Mouse (Mus musculus) kidney, postnatal 14 days (tissue): Measurements from ENCODE around the gene Pif1.

Experiments used
- DNase-seq: peaks from one replicate; pipeline ENCODE4 v3.0.0; 2022; ENCODE audit warnings: mixed read lengths

Pif1 gene

DNA sequence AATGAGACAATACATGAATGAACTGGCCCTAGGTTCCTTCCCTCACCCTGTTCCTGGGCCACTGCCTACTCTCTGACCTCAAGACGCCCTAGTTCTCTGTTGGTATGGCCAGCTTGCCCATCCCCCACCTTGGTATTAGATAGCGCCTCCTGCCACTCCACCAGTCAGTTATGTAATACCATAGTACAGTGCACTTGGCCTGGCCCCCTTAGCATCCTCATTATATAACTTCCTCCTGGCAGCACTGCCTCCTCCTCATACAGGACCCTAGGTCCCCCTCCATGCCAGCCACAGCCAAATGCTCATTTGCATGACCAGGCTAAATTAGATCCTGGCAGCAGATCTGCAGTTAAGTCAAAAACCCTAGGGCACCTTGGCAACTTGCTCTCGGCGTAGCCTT is 25.9 kb upstream of the Pif1 start:
- no peak for DNase-seq

DNA sequence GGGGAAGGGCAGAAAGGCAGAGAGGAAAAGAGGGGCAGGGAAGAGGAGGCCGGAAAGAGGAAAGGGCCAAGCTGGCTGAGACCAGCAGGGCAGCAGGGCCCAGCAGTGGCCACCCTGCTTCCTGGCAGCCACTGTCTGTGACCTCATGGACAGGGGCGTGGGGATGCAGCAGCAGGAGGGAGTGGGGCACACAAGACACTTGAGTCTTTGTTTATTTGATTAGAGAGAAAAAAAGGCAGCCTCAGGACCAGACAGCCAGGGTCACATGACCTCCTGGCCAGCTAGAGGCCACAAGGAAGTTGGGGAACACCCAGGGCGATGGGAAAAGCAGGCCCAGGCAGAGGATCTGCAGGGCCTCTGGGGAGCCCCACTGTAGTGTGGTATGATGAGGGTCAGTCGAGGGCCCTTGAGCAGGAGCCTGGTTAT is 24.9 kb upstream of the Pif1 start:
- DNase-seq: peak; percentile 60

GRCm38 (mm10) chr9:65563073-65563472 is 23.9 kb upstream of the Pif1 start:
- no peak for DNase-seq

- no peak for DNase-seq
These were observed 22.3 kb upstream of the Pif1 start for GRCm38 (mm10) chr9:65564698-65565097.

DNA sequence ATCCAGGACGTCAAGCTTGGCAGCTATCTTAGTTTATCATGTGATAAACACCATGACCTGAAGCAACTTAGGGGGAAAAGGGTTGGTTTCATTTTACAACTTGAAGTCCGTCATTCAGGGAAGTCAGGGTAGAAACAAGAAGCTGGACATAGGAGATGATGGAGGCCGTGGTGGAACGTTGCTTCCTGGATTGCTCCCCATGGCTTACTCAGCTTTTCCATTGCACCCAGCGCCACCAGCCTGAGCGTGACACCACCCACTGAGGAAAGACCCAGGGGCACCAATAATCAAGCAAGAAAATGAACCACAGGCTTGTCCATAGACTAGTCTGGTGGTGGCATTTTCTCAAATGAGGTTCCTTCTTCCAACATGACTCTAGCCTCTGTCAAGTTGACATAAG is 18.2 kb upstream of the Pif1 start:
- DNase-seq: no peak

DNA sequence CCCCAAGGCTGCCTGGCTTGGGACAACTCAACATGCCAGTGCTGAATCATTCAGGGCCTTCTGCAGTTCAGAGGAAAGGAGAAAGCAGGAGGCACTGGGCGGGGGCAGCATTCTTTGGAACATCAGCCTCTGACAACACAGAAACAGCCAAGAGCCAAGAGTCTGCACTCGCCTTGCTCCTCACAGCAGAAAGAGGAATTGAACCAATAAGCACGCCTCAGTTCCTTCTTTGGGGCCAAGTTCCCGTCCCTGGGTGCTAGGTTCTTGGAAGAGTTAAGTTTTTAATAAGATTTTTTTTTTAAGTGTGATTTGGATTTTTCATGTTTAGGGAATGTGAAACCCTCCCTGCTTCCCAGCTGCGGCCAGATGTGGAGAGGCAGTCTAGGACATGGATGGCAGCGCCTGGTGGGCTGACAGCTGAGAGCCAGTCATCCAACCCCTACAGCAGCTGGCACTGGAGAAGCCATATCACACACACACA is 17.4 kb upstream of the Pif1 start:
- DNase-seq: no peak

DNA sequence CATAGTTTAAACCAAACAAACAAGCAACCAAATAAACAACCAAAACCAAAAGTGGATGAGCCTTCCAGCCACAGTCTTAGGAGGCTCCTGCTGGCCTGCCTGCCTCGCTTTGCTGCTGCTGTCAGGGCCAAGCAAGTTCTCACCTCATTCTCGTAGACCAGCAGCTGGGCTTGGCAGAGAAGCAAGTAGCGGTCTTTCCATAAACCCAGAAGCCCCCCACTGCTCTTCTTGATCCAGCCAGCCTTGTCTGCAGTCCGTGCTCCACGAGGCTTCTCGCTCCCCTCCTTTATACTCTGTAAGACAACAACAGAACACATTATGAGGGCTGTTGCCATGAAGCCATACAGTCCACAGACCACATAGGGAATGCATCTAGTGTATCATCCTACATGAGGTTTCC is 14.1 kb upstream of the Pif1 start:
- DNase-seq: no peak

GRCm38 (mm10) chr9:65574513-65575392 is 12.2 kb upstream of the Pif1 start:
- no peak for DNase-seq

- DNase-seq: peak; percentile 48
These were observed 11.4 kb upstream of the Pif1 start for GRCm38 (mm10) chr9:65575393-65576196.

- DNase-seq: no peak
These were observed 10.0 kb upstream of the Pif1 start for GRCm38 (mm10) chr9:65576861-65577510.

DNA sequence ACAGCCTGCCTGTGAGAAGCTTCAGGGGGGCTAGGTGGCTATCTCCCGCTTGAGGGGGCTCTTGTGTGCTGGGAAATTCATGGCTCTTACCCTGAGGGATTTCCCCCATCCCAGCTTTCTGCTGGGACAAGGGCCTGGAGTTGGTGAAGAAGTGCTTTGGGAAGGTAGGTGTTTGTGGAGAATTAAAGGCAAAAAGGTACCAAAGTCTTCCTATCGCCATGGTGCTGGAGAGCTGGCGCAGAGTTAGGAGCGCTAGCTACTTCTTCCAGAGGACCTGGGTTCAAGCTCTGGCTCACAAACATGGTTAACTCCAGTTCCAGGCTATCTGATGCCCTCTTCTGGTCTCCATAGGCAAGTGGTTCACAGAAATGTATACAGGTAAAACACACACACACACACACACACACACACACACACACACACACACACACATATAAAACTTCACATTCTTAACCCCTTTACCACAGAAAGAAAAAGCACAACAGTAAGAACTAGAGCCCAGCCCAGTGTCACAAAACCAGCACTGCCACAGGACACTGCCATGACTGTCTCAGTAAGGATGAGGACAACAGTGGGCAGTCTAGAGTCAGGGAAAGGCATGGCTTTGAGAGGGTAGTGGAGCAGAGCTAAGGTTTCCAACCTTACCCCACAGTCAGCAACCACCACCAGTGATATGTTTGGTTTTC is 9.3 kb upstream of the Pif1 start:
- DNase-seq: no peak

DNA sequence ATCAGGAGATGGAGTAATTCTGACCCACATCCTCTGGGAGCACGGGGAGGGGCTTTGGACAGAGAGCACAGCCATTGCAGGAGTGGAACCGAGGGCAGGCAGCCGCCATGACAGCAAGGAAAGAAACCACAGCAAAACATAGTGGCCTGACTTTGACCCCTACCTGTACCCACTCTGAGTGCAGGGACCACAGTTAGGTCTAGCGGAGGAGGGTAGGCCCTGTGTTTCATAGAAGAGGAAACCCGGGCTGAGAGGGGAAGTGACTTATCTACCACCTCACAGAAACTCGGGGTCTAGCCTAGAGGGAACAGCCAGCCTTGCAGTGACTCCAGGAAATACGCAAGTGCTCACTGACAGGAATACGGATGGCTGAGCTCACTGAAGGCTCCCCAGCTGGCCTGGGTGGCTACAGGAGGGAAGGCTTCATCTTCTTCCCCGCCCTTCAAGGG is 8.1 kb upstream of the Pif1 start:
- peak; percentile 67 for DNase-seq

GRCm38 (mm10) chr9:65579781-65580371 is 7.1 kb upstream of the Pif1 start, which contains the start of gene Plekho2:
TSS of gene Plekho2 (minus strand) at chr9:65580040.
- DNase-seq: peak; percentile 97

DNA sequence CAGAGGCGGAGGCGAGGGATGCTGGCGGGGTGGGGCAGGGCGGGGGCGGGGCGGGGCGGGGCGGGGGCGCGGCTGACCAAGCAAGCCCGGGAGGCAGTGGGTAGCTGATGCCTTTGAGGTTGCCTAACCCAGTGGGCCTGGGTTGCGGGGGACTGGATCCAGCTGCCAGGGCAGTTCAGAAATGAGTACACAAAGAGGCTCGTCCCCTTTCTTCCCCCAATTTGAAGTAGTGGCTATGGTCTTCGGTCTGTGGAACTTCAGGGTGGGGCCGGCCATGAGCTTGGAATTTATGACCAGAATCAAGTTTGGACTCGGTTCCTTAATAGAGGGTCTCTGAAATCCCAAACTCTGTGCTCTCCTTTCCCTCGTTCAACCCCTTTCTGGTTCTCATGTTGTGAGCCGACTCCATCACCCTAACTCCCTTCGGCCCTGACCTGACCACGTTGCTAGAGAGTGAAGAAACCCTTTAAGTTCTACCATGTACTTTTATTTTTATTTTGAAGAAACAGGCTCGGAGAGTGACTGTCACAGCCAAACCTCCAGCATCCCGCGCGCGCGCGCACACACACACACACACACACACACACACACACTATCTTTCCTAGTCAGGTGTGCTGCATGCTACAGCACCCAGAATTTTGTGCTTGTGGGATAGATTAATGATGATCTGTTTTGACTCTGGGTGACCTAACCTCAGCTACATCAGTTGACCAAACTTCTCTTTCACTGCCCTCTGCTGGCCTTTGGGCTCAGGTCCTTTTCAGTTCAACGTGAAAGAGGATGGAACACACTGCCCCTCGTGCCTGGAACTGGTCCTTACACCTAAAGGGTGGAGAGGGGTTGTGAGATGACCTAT is 6.3 kb upstream of the Pif1 start:
- peak; percentile 89 for DNase-seq

- peak; percentile 73 for DNase-seq
These were observed 3.9 kb upstream of the Pif1 start for GRCm38 (mm10) chr9:65583045-65583444.

GRCm38 (mm10) chr9:65587270-65587572 is 261 bp downstream of the Pif1 start:
- DNase-seq: no peak

DNA sequence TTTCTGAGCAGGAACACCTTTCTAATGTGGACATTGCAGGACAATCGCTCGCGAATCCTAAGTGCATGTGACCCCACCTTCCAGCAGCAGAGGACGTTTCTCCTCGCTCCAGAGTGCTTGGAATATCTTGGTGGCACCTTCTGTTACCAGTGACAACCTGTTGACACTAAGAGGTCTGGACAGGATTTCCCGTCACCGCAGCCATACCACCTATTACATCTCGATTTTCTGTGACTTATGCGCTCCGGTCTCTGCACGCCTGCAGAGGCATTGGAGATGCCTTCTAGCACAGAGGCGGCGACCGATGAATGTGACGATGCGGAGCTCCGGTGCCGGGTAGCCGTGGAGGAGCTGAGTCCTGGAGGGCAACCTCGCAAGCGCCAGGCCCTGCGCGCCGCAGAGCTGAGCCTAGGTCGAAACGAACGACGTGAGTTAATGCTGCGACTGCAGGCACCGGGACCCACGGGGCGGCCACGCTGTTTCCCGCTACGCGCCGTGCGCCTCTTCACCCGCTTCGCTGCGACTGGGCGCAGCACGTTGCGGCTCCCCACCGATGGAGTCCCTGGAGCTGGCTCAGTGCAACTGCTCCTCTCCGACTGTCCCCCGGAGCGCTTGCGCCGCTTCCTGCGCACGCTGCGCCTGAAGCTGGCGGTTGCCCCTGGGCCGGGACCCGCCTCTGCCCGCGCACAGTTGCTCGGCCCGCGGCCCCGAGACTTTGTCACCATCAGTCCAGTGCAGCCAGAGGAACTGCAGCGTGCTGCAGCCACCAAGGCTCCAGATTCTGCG is 806 bp downstream of the Pif1 start:
- DNase-seq: peak; percentile 38

GRCm38 (mm10) chr9:65589091-65589490 is 2.1 kb downstream of the Pif1 start:
- no peak for DNase-seq

DNA sequence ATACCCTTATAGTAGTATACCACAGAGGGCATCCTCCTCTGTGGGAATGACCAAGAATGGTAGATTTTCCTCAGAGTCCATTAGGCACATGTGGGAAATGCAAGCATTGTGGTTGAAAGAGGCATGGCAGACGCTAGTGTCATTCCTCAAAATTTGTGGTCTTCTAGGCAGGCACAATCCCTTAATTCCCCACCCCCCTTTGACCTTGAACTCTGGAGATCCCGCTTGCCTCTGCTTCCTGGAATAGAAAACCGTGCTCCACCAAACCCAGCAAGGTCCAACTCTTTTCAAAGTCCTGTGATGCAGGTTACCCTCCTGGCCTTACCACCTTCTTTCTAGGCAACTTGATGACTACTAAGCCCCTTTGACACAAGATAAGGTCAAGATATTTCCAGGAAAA is 5.8 kb downstream of the Pif1 start:
- DNase-seq: no peak

DNA sequence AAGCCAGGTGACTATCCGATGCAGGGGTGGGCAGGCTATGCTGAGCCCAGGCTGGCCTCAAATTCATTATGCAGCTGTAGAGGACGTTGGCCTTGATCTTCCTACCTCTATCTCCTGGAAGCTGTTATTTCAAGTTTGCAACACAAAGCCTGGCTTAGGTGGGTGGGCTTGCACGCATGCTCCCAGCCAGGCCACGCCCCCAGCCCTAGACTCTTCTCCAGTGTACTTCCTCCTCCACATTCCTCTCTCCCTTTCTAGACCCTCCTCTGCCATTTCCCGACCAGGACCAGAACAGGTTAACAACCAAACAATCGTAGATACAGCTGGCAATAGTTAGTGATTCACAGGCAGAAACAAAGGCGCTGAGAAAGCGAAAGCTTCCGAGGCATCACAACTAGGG is 6.6 kb downstream of the Pif1 start:
- DNase-seq: no peak
